Mouse (Mus musculus) frontal cortex, adult (tissue): ENCODE data around the gene Hormad1.
"Not testable (repeated sequence)": the region's sequence is repeated elsewhere in the genome, so short reads cannot be mapped to it uniquely, and the experiment has no call there.

Experiments
- ATAC-seq: cut with Nextera tagmentation; 2 replicates; pipeline ENCODE4 v1.9.2; 2017; ENCODE audit warnings: mild to moderate bottlenecking, moderate library complexity, mixed read lengths; ENCODE audit not compliant: low TSS enrichment

Hormad1 gene

GRCm38 (mm10) chr3:95559437-95559836 is at the start of gene Hormad1:
Gene Hormad1, plus strand, starts transcription at chr3:95559677.
- ATAC-seq = no peak

DNA sequence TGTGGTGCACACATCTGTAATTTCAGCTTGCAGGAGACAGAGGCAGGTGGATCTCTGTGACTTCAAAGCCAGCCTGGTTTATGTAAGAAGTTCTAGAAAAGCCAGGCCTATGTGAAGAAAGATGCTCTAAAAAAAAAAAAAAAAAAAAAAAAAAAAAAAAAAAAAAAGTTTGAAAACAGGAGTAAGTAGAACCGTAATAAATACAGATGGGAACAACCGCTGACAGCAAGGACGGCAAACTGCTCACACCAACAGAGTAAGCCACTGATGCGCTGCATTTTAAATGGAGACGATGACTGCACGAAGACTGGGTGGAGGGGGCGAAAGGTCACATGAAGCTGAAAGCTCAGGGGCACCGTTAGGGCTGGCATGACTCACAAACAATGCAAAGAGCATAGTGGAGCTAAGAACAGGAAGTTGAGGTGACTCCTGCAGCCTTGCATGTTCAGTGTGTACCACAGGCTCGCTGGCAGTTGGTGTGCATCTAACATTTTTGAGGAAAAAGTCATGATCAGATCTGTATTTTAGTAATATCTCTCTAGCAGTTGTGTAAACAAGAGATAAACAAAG is 47.8 kb upstream of the Hormad1 start:
- ATAC-seq = no peak

GRCm38 (mm10) chr3:95516614-95517041 is 42.8 kb upstream of the Hormad1 start:
- ATAC-seq = no peak

- peak; percentile 89 for ATAC-seq
Observed at GRCm38 (mm10) chr3:95517493-95517898, 42.0 kb upstream of the Hormad1 start.

GRCm38 (mm10) chr3:95518891-95519290 is 40.6 kb upstream of the Hormad1 start:
- no peak for ATAC-seq

DNA sequence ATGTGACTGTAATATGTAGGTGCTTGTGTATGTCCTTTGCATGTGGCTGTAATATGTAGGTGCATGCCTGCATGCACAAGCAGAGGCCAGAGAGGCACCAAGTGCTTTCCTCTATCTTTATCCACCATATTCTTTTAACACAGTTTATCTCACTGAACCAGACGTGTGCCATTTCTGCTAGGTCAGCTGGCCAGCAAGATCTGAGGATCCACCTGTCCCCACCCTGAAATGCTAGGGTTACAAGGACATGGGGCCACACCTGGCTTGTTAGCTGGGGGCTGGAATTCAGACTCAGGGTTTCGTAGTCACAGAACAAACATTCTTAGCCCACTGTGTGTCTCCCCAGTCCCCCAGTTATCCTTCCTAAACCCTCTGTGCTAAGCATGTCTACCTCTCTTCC is 40.2 kb upstream of the Hormad1 start:
- ATAC-seq = no peak

- no peak for ATAC-seq
Observed at GRCm38 (mm10) chr3:95520100-95520499, 39.4 kb upstream of the Hormad1 start.

DNA sequence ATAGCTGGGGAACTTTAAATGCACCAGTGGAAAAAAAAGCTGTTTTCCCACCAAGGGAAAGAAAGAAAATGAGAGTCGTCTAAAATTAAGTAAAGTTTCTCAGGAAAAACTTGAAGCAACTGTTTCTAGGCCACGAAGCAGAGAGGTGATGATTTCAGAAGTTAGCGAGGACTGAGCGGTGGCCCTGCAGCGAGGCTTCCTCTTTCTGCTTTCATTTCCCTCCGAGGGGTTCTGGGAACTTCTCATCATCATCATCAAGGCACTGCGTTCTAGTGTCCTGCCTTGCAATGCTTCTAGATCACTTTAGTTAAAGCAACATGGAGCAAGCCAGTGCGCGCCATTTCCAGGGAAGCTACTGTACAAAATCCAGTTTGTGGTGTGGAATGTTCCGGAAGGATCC is 38.3 kb upstream of the Hormad1 start:
- no peak for ATAC-seq

GRCm38 (mm10) chr3:95523662-95524061 is 35.8 kb upstream of the Hormad1 start:
- ATAC-seq = no peak

- ATAC-seq = no peak
Observed at GRCm38 (mm10) chr3:95524673-95525072, 34.8 kb upstream of the Hormad1 start.

- ATAC-seq = no peak
Observed at GRCm38 (mm10) chr3:95526111-95526510, 33.4 kb upstream of the Hormad1 start.

DNA sequence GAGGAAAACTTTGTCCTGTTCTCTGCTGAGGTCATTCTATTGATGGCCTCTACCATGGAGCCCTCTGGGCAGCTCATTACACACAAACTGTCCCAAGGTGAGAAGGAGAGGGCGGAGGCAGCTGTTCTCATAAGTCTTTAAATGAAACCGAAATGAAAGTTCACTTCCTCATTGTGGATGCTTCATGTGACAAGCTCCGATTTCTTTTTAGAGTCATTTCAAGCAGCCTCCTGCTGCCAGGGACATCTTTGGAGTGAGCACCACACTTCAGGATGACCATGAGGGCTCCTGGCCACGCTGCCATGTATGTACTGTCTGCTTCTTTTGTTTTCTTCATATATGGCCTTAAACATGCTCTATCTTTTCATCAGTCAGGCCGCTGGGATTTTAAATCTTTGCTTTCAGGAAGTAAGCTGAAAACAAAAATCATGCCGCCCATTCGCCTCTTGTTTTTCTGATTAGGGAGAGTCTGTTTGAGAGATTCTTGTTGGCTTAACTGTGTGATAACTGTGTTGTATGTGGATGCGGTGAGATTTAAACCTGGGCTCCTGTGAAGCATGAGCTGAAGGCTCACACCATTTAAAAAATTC is 32.8 kb upstream of the Hormad1 start, which contains the start of gene Ctss:
Gene Ctss (plus strand): TSS at position 165 of the 590 bp plus-strand sequence.
- ATAC-seq = no peak

DNA sequence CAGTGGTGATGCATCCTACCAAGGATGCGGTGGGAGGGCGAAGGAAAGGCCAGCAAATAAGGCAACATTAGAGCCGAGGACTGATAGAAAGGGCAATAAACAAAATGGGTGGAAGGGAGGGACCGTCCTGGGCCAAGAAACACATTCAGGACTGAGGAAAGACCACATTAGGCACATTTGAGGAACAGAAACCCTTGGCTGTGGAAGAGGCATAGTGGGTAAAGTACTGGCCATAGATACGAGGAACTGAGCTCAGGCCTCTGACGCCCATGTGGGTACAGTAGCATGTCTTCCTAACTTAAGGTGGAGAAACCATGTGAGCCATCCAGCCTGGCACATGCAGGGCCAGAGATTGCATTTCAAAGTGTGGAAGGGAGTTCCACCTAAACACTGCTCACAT is 29.7 kb upstream of the Hormad1 start:
- ATAC-seq = no peak

DNA sequence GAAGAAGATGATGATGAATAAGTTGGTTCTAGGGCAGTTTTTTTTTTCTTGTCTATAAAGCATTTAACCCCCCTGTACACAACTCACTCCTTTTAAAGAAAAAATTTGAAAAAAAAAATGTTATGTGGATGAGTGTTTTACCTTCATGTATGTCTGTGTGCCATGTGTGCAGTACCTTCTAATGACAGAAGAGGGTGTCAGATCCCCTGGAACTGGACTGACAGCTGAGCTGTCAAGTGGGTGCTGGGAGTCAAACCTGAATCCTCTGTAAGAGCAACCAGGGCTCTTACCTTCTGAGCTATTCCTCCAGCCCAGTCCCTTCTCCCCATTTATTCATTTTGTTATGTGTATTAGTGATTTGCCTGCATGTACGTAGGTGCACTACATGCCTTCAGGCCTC is 28.5 kb upstream of the Hormad1 start:
- no peak for ATAC-seq

DNA sequence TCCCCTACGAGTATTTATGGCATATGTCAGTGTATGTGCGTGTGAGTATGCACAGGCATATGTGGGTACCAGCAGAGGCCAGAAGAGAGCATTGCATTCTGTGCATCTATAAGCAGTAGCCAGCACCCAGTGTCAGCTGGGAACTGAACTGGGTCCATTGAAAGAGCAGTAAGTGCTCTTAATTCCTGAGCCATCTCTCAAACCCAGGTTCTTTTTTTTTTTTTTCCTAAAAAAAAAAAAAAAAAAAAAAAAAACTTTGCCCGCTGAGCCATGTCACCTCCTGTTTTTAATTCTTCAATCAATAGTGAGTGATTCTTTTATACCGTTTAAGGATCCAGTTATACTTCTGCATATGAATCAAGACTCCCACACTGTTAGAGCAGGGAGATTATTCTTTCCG is 26.1 kb upstream of the Hormad1 start:
- ATAC-seq = no peak

- no peak for ATAC-seq
Observed at GRCm38 (mm10) chr3:95534927-95535326, 24.6 kb upstream of the Hormad1 start.

GRCm38 (mm10) chr3:95538936-95539335 is 20.5 kb upstream of the Hormad1 start:
- no peak for ATAC-seq

- ATAC-seq = no peak
Observed at GRCm38 (mm10) chr3:95539837-95540236, 19.6 kb upstream of the Hormad1 start.

GRCm38 (mm10) chr3:95541186-95541585 is 18.3 kb upstream of the Hormad1 start:
- ATAC-seq = not testable (repeated sequence)

DNA sequence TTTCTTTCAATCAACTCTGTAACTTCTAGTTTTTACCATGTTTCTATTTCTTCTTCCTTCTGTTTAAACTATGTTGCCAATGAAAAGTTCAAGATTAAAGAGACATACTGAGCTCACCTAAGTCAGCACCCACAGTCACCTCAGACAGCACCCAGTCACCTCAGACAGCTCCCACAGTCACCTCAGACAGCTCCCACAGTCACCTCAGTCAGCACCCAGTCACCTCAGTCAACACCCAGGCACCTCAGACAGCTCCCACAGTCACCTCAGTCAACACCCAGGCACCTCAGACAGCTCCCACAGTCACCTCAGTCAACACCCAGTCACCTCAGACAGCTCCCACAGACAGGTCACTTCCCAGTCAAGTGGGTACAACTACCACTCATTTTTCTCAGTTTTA is 17.3 kb upstream of the Hormad1 start:
- no peak for ATAC-seq

DNA sequence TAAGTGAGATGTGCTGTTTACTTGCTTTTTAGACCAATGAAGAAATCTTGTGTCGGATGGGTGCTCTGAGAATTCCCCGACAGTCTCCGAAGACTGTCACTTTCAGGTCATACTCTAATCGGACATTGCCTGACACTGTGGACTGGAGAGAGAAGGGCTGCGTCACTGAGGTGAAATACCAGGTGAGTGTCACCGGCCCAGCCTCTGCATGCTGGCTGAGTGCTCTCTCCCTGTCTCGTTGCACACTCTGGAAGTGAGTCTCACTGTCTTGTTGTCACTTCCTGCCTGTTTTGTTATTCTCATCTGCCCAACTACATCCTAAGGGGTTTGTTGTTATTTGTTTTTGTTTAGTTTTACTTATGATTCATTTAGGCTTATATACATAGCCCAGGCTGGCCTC is 16.5 kb upstream of the Hormad1 start:
- ATAC-seq = no peak

- no peak for ATAC-seq
Observed at GRCm38 (mm10) chr3:95550176-95550575, 9.3 kb upstream of the Hormad1 start.

DNA sequence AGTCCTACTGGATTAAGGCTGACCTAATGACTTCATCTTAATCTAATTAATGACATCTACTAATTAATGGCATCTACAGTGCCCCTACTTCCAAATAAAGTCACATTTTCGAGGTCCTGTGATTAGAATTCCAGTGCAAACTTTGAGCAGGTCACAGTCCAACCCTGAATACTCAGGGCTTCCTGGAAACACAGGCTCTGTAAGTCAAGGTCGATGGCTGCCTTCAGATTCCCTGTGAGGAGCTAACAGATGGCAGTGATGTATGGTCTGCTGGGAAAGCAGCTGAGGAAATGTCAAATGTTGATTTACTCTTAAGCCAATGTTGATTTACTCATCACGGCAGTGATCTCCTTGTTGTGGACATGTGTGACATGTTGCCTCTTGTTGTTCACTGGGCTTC is 5.5 kb upstream of the Hormad1 start:
- ATAC-seq = no peak

DNA sequence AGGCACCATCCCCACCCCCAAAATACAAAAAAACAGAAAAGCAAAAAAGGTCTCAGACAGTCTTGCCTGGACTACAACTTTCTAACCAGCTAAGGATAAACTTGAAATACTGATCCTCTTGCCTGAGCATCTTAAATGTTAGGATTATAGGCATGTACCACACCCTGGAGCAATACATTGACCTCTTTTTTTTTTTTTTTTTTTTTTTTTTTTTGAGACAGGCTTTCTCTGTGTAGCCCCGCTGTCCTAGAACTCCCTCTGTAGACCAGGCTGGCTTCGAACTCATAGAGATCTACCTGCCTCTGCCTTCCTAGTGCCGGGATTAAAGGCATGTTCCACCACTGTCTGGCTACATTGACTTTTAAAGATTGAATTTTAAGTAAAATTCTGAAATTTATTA is 1.3 kb downstream of the Hormad1 start:
- no peak for ATAC-seq
